ENCODE assay signal across 22 mouse cellular contexts in genomic region chr15:27498078-27498477, GRCm38 (mm10). TPM values are rescaled to one million over a fixed set of nuclear protein-coding genes. Genes with fewer than 3 reads are reported as not detected.
DNase-seq lines count a peak whose midpoint lies in the region; ATAC-seq and TF ChIP-seq lines count a peak whose summit lies in the region.
"Had no signal": no experiment of that assay in that cellular context is flagged by ENCODE, and none has a peak within 500 bp of the region (broad histone marks: within the 10 kb centered on the region; RNA-seq: fewer than 3 reads in every experiment).

No protein-coding gene starts in this region.

- H3K9ac ChIP-seq in liver, embryonic 11.5 days (ENCODE audit: low read depth, low read length) = no peak overlapping the region
- no peak overlapping the region for H3K9ac ChIP-seq in midbrain, embryonic 14.5 days (replicated peaks; ENCODE audit: low read length)
- H3K9ac ChIP-seq: embryonic facial prominence, embryonic 13.5 days; forebrain, embryonic 13.5 days; limb, embryonic 13.5 days had no signal

- TF ChIP-seq CTCF in layer of hippocampus, adult 2 months (conservative IDR thresholded peaks at IDR 0.05) = no peak

- H3K4me3 ChIP-seq in erythroblast, embryonic 14.5 days (replicated peaks) = peak overlapping the region; percentile 8
- H3K4me3 ChIP-seq in layer of hippocampus, adult 2 months = no peak overlapping the region
- no peak overlapping the region for H3K4me3 ChIP-seq in liver, embryonic 11.5 days (ENCODE audit: low read depth, low read length)
- no peak overlapping the region for H3K4me3 ChIP-seq in midbrain, embryonic 14.5 days (replicated peaks; ENCODE audit: low read depth, low read length)
- H3K4me3 ChIP-seq: embryonic facial prominence, embryonic 13.5 days; forebrain, embryonic 13.5 days; heart, embryonic 13.5 days; limb, embryonic 13.5 days; midbrain, embryonic 10.5 days had no signal

- H3K27me3 ChIP-seq in erythroblast, embryonic 14.5 days (ENCODE audit: control insufficient read depth) = no peaks in the 10 kb centered on the region; the same call in 1 of the 2 replicates
- no peaks in the 10 kb centered on the region for H3K27me3 ChIP-seq in liver, embryonic 11.5 days (replicated peaks; ENCODE audit: control insufficient read depth, insufficient read depth, low read length)
- no peaks in the 10 kb centered on the region for H3K27me3 ChIP-seq in midbrain, embryonic 14.5 days (ENCODE audit: control insufficient read depth, insufficient read depth, low read length)
- H3K27me3 ChIP-seq: embryonic facial prominence, embryonic 13.5 days; forebrain, embryonic 13.5 days; heart, embryonic 13.5 days; limb, embryonic 13.5 days had no signal

- H3K4me2 ChIP-seq in liver, embryonic 11.5 days = peak overlapping the region; percentile 59; the same call in 1 of the 2 replicates
- H3K4me2 ChIP-seq in midbrain, embryonic 14.5 days (ENCODE audit: low read length) = no peak overlapping the region
- H3K4me2 ChIP-seq: embryonic facial prominence, embryonic 13.5 days; forebrain, embryonic 13.5 days; limb, embryonic 13.5 days had no signal

- no peak for DNase-seq in layer of hippocampus, adult 2 months (ENCODE audit: low spot score in 2 of 2)
- no peak for DNase-seq in layer of hippocampus, postnatal 36 days
- DNase-seq in liver, embryonic 11.5 days (ENCODE audit: low spot score) = no peak
- DNase-seq in midbrain, embryonic 14.5 days = no peak
- no peak for DNase-seq in MN1 (ENCODE audit: low spot score)
- DNase-seq: adrenal gland, adult 2 months; cerebellum, adult 9-10 months; gastrocnemius, postnatal 25 days; heart, postnatal 36 days; kidney, adult 11 months; retina, postnatal 1 day; thymus, postnatal 25 days had no signal

- no peak for ATAC-seq in erythroblast, adult 5-6 weeks (replicated peaks; ENCODE audit: low FRiP score, poor library complexity, severe bottlenecking)
- ATAC-seq in liver, embryonic 11.5 days (replicated peaks; ENCODE audit: low FRiP score) = no peak
- ATAC-seq in midbrain, embryonic 14.5 days (ENCODE audit: low FRiP score, low TSS enrichment) = no peak
- ATAC-seq: forebrain, embryonic 13.5 days; hindbrain, postnatal 0 days had no signal

- 83% methylated on average over 5 of the region's 5 CpGs for WGBS in liver, embryonic 11.5 days
- WGBS in midbrain, embryonic 14.5 days = 82% methylated on average over 5 of the region's 5 CpGs

- H3K36me3 ChIP-seq in erythroblast, embryonic 14.5 days (ENCODE audit: control insufficient read depth) = peaks cover 75% of the 10 kb centered on the region
- H3K36me3 ChIP-seq in liver, embryonic 11.5 days (ENCODE audit: control insufficient read depth, insufficient read depth, low read length) = no peaks in the 10 kb centered on the region
- no peaks in the 10 kb centered on the region for H3K36me3 ChIP-seq in midbrain, embryonic 14.5 days (ENCODE audit: control insufficient read depth, insufficient read depth, low read length)
- H3K36me3 ChIP-seq: embryonic facial prominence, embryonic 13.5 days; heart, embryonic 13.5 days; limb, embryonic 13.5 days; midbrain, embryonic 10.5 days had no signal

- H3K9me3 ChIP-seq in erythroblast, embryonic 14.5 days (ENCODE audit: control insufficient read depth, low read length) = no peaks in the 10 kb centered on the region
- no peaks in the 10 kb centered on the region for H3K9me3 ChIP-seq in liver, embryonic 11.5 days (ENCODE audit: control insufficient read depth, low read length)
- H3K9me3 ChIP-seq in midbrain, embryonic 14.5 days (ENCODE audit: control insufficient read depth, low read length) = no peaks in the 10 kb centered on the region
- H3K9me3 ChIP-seq: embryonic facial prominence, embryonic 13.5 days; forebrain, embryonic 13.5 days; heart, embryonic 13.5 days; limb, embryonic 13.5 days; midbrain, embryonic 10.5 days had no signal

- peak overlapping the region; percentile 48; the same call in 1 of the 2 replicates for H3K27ac ChIP-seq in layer of hippocampus, adult 2 months
- peak overlapping the region; percentile 96 for H3K27ac ChIP-seq in liver, embryonic 11.5 days (ENCODE audit: low read depth, low read length)
- H3K27ac ChIP-seq in midbrain, embryonic 14.5 days (replicated peaks; ENCODE audit: low read depth, low read length) = no peak overlapping the region
- H3K27ac ChIP-seq: embryonic facial prominence, embryonic 13.5 days; forebrain, embryonic 13.5 days; hindbrain, postnatal 0 days; kidney, postnatal 0 days; limb, embryonic 13.5 days; macrophage had no signal

- H3K4me1 ChIP-seq in erythroblast, embryonic 14.5 days (ENCODE audit: control insufficient read depth) = peaks cover 92% of the 10 kb centered on the region
- H3K4me1 ChIP-seq in liver, embryonic 11.5 days (replicated peaks; ENCODE audit: control insufficient read depth, insufficient read depth, low read length) = peaks cover 48% of the 10 kb centered on the region
- peaks cover 15% of the 10 kb centered on the region for H3K4me1 ChIP-seq in midbrain, embryonic 14.5 days (ENCODE audit: control insufficient read depth, insufficient read depth, low read length)
- H3K4me1 ChIP-seq: limb, embryonic 13.5 days had no signal

RNA-seq across cellular contexts. Expression of gene Ank, which starts 31.6 kb away (rescaled TPM):
- polyA plus RNA-seq in erythroblast, embryonic 14.5 days (2012) = 3.0 and 3.7 TPM in 2 replicates
- total RNA-seq in erythroblast, adult 5-6 weeks (2015; ENCODE audit: low replicate concordance) = 107 and 136 TPM in 2 replicates
- 90.5 and 98.3 TPM in 2 replicates for total RNA-seq in erythroblast, adult 5-6 weeks (2017; ENCODE audit: low replicate concordance)
- total RNA-seq in layer of hippocampus, adult 2 months (2021) = 100 to 1,000 TPM; 160 TPM
- 100 to 1,000 TPM; 156 to 161 TPM for total RNA-seq in layer of hippocampus, postnatal 36 days (2021)
- polyA plus RNA-seq in liver, embryonic 11.5 days (2014; fragmentation: Nextera tagmentation; extraction: Ambion mirVana) = 13.1 and 14.6 TPM in 2 replicates
- 15.0 and 15.9 TPM in 2 replicates for polyA plus RNA-seq in midbrain, embryonic 14.5 days (2014; fragmentation: Nextera tagmentation; extraction: Ambion mirVana)
